Mouse (Mus musculus) liver, postnatal 0 days (tissue): ENCODE results near the gene Zdhhc19.

ENCODE experiments used
- CTCF ChIP-seq: sonication (generic); IDR thresholded peaks from 2 replicates; pipeline ENCODE4 v1.5.1; 2016; ENCODE audit warnings: antibody characterized with exemption, low read depth
- EP300 ChIP-seq: IDR thresholded peaks from 2 replicates; pipeline ENCODE4 v1.6.1; 2016; ENCODE audit warnings: antibody characterized with exemption, low read depth, mild to moderate bottlenecking

DNA sequence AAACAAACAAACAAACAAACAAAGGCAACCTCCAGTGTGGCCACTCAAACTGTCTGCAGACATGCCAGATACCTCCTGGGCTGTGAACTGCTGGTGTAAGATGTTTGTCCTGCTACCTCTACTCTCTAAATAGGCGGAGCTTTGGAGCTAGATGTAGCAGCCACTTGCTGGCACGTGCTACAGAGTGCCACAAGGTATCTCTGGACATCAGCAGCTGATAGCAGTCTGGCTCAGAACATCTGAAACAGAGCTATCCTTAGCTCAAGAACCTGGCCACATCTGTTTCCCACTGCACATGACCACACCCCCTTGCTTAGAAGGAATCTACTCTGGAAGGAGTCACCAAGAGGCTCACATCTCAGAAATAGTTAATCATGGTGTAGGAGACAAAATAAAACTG is 10.9 kb upstream of the Zdhhc19 start:
- no peak for TF ChIP-seq CTCF
- no peak for TF ChIP-seq EP300
